Mouse (Mus musculus): ENCODE measurements around the gene Hmg20a.

- TF ChIP-seq TAL1 (conservative IDR thresholded peaks at IDR 0.05; ENCODE audit: low read depth, low read length) (no peak), GATA1 (IDR thresholded peaks at IDR 0.05; ENCODE audit: borderline replicate concordance, low read length) (no peak), CTCF (IDR thresholded peaks at IDR 0.05; ENCODE audit: low read depth, low read length) (no peak), GATA2 (IDR thresholded peaks at IDR 0.05; ENCODE audit: borderline replicate concordance, low read depth, low read length) (no peak)
Observed at GRCm38 (mm10) chr9:56492391-56492790, 74.0 kb downstream of the Hmg20a start.
